Mouse (Mus musculus) heart, adult 9 months (tissue): ENCODE results near the gene Rgmb.

ENCODE experiments used
- DNase-seq, 2 experiments: peaks; one replicate each; pipeline ENCODE4 v3.0.0; 2022; ENCODE audit warnings: low spot score in 2 of 2

Rgmb gene

DNA sequence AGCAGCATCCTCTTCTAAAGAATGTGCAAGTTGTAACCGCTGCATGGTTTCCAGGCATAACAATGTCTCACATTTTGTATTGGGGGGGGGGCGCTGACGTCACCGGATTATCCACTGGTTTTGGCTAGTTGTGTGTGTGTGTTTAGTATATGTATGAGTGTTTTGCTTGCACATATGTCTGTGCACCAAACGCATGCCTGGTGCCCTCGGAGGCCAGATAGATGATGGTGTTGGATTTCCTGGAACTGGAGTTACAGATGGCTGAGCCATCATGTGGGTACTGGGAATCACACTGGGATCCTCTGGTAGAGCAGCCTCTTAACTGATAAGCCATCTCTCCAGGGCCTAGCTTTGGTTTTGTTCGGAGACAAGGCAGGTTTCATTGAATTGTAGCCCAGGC is 8.5 kb downstream of the Rgmb start:
- no peak for DNase-seq

- no peak for DNase-seq
These were observed 9.1 kb downstream of the Rgmb start for GRCm38 (mm10) chr17:15821706-15822105.

- no peak for DNase-seq
These were observed 10.1 kb downstream of the Rgmb start for GRCm38 (mm10) chr17:15820761-15821160.

DNA sequence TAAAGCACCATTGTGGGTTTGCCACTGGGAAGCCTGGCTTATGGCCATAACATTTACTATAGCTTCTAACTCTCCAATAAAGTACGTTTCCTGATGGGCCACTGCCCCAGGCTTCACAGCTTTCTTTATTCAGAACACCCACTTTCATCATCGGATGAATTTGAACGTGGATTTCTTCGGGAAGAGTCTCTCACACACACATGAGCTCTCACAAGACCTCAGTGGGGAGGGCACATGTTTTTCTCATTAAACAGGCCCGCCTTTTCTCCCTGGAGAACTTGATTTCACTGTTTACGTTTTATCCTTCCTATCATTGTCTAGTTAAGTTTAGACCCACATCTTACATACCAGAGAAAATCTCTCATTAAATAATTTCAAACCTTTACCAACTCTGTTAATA is 10.7 kb downstream of the Rgmb start:
- peak; percentile 47 to 56 for DNase-seq

- no peak for DNase-seq
These were observed 12.5 kb downstream of the Rgmb start for GRCm38 (mm10) chr17:15818372-15818771.

DNA sequence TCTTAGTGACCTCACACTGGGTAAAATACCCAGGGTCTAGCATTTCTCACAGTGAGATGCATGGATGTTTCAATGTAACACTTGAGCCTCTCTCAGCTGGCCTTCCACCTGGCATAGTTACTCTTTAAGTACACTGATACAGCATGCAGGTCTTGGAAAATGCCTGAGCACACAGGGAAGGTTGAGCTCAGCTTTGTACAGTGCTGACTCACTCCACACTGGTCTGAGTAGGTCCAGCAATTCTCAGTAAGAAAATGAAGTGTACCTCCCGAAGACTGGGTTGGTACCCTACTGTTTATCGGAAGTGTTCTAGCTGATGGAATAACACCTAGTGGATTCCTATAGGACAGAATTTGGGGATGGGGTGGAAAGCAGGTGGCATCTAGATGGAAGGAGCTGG is 13.2 kb downstream of the Rgmb start:
- no peak for DNase-seq

DNA sequence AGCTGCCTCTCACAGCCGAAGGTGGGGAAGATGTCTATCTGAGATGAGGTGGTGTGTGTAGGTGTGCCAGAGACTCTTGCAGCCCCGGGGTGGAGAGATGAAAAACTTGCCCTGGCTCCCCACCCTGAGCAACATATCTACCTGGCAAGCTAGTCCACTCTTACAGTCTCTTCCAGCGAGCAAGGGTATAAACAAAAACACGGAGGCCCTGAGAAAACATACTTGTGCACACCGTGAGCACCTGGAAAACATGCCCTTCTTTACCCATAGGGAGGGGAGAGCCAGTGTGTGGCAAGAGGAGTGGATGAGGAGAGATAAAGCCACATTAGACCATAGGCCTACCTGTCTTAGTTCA is 13.8 kb downstream of the Rgmb start:
- DNase-seq: no peak

- no peak for DNase-seq
These were observed 14.3 kb downstream of the Rgmb start for GRCm38 (mm10) chr17:15816379-15817095.

GRCm38 (mm10) chr17:15815312-15816018 is 15.4 kb downstream of the Rgmb start:
- DNase-seq: no peak

DNA sequence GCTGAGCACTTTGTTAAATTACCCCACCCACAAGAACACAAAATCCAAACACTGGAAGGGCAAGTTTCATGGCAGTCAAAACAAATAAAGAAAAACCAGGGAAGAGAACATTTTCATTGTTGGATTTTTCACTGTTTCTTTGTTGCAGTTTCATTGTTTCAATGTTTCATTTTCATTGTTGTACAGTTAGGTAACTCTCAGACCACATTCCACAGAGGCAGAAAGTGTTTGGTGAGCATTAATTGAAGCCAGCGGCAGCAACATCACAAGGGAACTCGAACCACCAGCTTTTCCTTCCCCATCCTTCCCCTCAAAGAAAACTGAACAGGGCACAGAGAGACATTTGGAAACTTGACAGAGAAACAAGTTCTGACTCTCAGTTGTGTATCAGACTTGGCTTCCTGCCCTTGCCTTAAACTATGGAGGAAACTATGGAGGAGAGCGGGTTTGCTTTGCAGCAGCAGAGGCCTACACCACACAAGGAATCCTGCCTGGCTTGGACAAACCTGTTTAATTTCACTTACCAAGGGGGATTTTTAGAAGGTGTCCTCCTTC is 17.1 kb downstream of the Rgmb start:
- no peak for DNase-seq

GRCm38 (mm10) chr17:15812136-15812778 is 18.6 kb downstream of the Rgmb start:
- no peak for DNase-seq

GRCm38 (mm10) chr17:15809949-15810348 is 20.9 kb downstream of the Rgmb start:
- no peak for DNase-seq

DNA sequence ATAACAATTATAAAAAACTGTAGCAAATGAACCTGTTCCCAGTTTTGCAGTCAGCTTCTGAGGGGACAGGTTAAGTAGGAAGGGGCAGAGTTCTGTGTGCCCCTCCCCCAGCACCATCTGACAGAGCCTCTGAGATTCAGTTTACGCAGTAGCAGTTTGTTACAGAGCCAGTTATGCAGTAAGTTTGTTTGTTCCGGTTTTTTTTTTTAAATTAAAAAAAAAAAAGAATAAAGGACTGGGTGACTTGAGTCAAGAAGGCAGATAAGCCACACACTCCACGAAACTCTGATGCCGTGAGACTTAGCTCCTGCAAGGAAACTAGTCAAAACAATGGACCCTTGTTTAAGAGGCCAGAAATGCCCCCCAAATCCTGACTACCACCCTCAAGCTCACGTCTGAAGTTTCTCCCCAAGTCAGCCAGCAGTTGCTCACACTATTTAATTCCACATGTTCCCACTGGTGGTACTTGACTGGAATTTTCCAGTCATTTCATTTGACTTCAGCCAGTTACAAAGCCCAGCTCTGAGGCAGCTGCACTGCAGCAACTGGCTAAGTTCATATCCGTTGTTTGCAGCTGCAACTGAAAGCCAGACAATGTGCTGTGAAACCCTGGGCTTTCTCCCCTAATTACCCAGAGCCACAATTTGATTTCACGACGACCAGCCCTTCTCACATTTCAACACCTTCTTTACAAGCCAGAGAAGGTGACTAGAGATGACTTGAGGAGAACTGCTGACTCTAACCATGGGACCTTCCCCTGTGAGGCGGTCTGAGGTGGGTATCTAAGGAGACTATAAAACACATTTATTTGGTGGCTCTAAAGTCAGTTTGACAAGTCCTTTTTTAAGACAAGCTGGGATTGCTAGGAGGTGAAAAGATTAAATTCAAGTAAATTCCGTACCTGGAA is 22.1 kb downstream of the Rgmb start:
- DNase-seq: no peak

DNA sequence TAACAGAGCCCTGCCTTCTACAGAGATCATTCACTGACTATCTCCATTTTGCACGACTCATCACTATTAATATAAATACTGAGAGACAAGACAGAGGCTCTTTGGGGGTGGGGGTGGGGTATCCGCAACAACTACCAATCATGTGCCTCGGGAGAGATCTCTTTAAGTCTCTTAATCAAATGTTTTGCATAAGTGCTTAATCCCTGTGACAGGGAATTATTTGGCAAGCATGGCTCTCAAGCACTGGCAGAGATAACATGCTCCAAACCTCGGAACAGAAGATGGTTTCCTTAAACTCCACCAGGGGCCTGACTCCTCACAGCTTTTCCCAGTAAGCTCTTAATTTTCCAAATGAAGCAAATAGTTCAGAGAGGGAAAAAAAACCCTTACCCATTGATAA is 22.8 kb downstream of the Rgmb start:
- no peak for DNase-seq

DNA sequence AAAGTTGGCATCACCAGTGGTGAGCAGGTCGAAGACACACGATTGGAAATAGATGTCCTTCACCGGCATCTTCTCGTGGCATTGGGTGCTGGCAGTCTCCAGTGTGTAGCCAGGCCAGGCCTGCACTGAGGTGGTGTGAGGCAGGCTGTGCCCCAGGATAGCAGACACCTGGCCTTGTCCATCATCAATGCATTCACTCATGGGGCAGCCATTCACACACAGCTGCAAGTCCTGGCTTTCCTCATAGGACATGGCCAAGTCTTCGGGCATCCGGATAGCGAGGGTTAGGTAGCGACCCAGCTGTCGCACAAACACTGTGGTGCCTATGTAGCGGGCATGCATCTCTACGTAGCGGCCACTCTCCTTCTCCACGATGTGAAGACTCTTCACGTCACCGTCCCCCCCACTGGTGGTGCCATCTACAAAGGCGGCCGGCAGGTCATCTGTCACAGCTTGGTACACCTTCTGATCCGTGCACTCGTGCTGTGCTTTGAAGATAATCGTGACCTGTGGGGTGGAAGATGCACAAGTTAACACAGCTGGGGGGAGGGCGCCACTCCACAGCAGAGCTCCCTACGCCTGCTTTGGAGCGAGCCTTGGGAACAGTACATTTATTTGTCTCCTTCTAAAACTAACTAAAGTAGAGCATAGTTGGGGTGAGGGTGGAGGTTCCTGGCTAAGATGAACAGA is 23.4 kb downstream of the Rgmb start:
- no peak for DNase-seq

DNA sequence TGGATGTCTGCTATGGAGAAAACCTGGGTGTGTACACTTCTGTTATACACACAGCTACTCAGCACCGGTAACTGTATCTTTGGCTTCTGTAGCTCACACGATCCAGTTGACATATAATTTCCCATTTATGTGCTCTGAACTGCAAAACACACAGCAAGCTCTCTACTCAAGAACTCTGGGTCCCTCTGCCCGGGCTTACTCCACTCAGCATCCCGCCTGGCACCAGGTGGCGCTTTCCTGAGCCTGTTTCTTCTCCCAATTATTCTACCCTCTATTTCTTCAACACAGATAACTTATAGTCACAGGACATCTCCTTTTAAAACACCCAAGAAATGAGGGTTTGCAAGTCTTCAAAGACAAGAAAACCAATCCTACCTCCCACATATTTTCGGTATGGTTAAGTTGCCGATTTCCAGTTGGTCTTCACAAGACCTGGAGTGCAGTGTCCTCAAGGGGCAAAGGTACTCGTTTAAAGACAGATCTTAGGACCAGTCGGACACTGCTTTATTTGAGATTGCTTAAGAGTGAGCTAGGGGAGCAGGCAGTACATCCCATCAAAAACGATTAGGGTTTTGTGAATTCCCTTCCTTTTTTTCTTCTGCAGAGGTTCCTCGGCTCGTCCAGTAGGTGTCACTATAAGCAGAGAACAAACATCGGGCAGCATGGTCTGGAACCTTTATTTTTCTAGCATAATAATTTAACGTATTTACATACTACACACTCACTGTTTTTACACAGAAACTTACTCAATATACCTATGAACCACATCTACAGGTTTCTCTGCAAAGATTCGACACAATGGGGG is 26.6 kb downstream of the Rgmb start:
- no peak for DNase-seq

DNA sequence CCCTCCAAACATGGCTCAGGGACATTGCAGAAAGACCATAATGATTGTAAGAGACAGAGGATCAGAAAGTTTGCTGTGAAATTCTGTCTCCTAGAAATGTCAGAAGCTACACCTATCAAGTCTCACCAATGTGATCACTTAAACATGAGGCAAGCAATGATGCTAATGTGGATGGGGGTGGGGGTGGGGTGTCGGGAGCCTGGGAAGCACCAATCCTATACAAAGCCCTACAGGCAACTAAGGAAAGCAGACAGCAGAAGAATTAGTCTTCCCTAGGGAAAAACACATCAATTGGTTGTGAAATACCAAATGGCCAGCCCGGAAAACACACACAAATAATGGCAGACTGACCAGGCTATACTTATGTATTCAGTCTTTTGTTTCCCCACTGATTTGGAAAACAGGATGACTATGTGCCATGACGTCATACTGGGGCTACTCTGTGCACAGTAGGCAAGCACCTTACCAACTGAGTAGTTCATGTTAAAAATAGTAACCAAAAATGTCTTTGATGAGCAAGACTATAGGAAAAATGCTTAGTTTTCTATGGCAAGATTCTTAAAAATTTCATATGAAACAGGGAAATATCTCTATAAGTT is 31.5 kb downstream of the Rgmb start:
- no peak for DNase-seq

- no peak for DNase-seq
These were observed 40.1 kb downstream of the Rgmb start for GRCm38 (mm10) chr17:15790716-15791115.

GRCm38 (mm10) chr17:15787036-15787435 is 43.8 kb downstream of the Rgmb start:
- DNase-seq: no peak

- DNase-seq: no peak
These were observed 52.9 kb downstream of the Rgmb start for GRCm38 (mm10) chr17:15777979-15778378.
